Mouse (Mus musculus): ENCODE measurements around the gene Flt1. TPM values are rescaled to one million over a fixed set of nuclear protein-coding genes. Genes with fewer than 3 reads are reported as not detected.

Flt1 gene
- polyA plus RNA-seq, 1 experiment from 2014 or later = 3.9 TPM

- Histone ChIP-seq H3K36me3 (ENCODE audit: control insufficient read depth, insufficient read depth, low read length) (no peaks in the 10 kb centered on the region), H3K9me3 (ENCODE audit: control insufficient read depth, low read length) (no peaks in the 10 kb centered on the region), H3K27ac (replicated peaks) (peak overlapping the region; percentile 56; the same call in 1 of the 2 replicates), H3K4me1 (replicated peaks; ENCODE audit: control insufficient read depth, insufficient read depth) (no peaks in the 10 kb centered on the region), H3K27me3 (ENCODE audit: control insufficient read depth, insufficient read depth, low read length) (no peaks in the 10 kb centered on the region), H3K4me2 (replicated peaks; ENCODE audit: low read depth) (no peak overlapping the region), H3K4me3 (ENCODE audit: low read depth, low read length) (no peak overlapping the region), H3K9ac (ENCODE audit: low read length) (no peak overlapping the region)
- WGBS = 46% methylated on average over 12 of the region's 12 CpGs
- DNase-seq (ENCODE audit: low spot score) (peak; percentile 64), ATAC-seq (ENCODE audit: low FRiP score, low TSS enrichment) (peak; percentile 88)
- TF ChIP-seq EP300 (optimal IDR thresholded peaks at IDR 0.05) = no peak
- no peak for TF ChIP-seq CTCF (IDR thresholded peaks at IDR 0.05; ENCODE audit: low read depth)
These were observed 136.0 kb downstream of the Flt1 start for GRCm38 (mm10) chr5:147589814-147590213.

GRCm38 (mm10) chr5:147585070-147585469, 140.7 kb downstream of the Flt1 start:
- no peak overlapping the region for H3K4me3 ChIP-seq (ENCODE audit: low read depth, low read length)
- H3K36me3 ChIP-seq (ENCODE audit: control insufficient read depth, insufficient read depth, low read length) = no peaks in the 10 kb centered on the region
- no peak overlapping the region for H3K9ac ChIP-seq (ENCODE audit: low read length)
- H3K9me3 ChIP-seq (ENCODE audit: control insufficient read depth, low read length) = no peaks in the 10 kb centered on the region
- no peak for DNase-seq (ENCODE audit: low spot score)
- no peak for ATAC-seq (ENCODE audit: low FRiP score, low TSS enrichment)
- no peak for TF ChIP-seq CTCF (IDR thresholded peaks at IDR 0.05; ENCODE audit: low read depth)
- no peak for TF ChIP-seq EP300 (optimal IDR thresholded peaks at IDR 0.05)
- WGBS = 73% methylated on average over 1 of the region's 1 CpGs
- H3K27ac ChIP-seq (replicated peaks) = no peak overlapping the region
- H3K27me3 ChIP-seq (ENCODE audit: control insufficient read depth, insufficient read depth, low read length) = no peaks in the 10 kb centered on the region
- no peaks in the 10 kb centered on the region for H3K4me1 ChIP-seq (replicated peaks; ENCODE audit: control insufficient read depth, insufficient read depth)
- no peak overlapping the region for H3K4me2 ChIP-seq (replicated peaks; ENCODE audit: low read depth)

- Histone ChIP-seq H3K27me3 (ENCODE audit: control insufficient read depth, insufficient read depth, low read length) (no peaks in the 10 kb centered on the region), H3K36me3 (ENCODE audit: control insufficient read depth, insufficient read depth, low read length) (no peaks in the 10 kb centered on the region), H3K27ac (replicated peaks) (no peak overlapping the region), H3K4me2 (replicated peaks; ENCODE audit: low read depth) (no peak overlapping the region), H3K4me1 (replicated peaks; ENCODE audit: control insufficient read depth, insufficient read depth) (no peaks in the 10 kb centered on the region), H3K9ac (ENCODE audit: low read length) (no peak overlapping the region), H3K4me3 (ENCODE audit: low read depth, low read length) (no peak overlapping the region), H3K9me3 (ENCODE audit: control insufficient read depth, low read length) (no peaks in the 10 kb centered on the region)
- ATAC-seq (ENCODE audit: low FRiP score, low TSS enrichment) (no peak), DNase-seq (ENCODE audit: low spot score) (no peak)
- WGBS = 67% methylated on average over 9 of the region's 9 CpGs
- no peak for TF ChIP-seq CTCF (IDR thresholded peaks at IDR 0.05; ENCODE audit: low read depth)
- TF ChIP-seq EP300 (optimal IDR thresholded peaks at IDR 0.05) = no peak
These were observed 141.2 kb downstream of the Flt1 start for GRCm38 (mm10) chr5:147584648-147585047.

GRCm38 (mm10) chr5:147583702-147584298, 142.0 kb downstream of the Flt1 start:
- no peaks in the 10 kb centered on the region for H3K36me3 ChIP-seq (ENCODE audit: control insufficient read depth, insufficient read depth, low read length)
- H3K9ac ChIP-seq (ENCODE audit: low read length) = no peak overlapping the region
- DNase-seq (ENCODE audit: low spot score) (peak; percentile 78), ATAC-seq (ENCODE audit: low FRiP score, low TSS enrichment) (no peak)
- H3K27ac ChIP-seq (replicated peaks) = no peak overlapping the region
- WGBS = 31% methylated on average over 14 of the region's 14 CpGs
- H3K27me3 ChIP-seq (ENCODE audit: control insufficient read depth, insufficient read depth, low read length) = no peaks in the 10 kb centered on the region
- no peaks in the 10 kb centered on the region for H3K4me1 ChIP-seq (replicated peaks; ENCODE audit: control insufficient read depth, insufficient read depth)
- H3K4me3 ChIP-seq (ENCODE audit: low read depth, low read length) = 0 out of 2 replicates have a peak overlapping the region, but pooled peaks have one; percentile 1
- TF ChIP-seq CTCF (IDR thresholded peaks at IDR 0.05; ENCODE audit: low read depth) (peak; percentile 95), EP300 (optimal IDR thresholded peaks at IDR 0.05) (no peak)
- 0 out of 2 replicates have a peak overlapping the region, but pooled peaks have one; percentile 25 for H3K4me2 ChIP-seq (replicated peaks; ENCODE audit: low read depth)
- H3K9me3 ChIP-seq (ENCODE audit: control insufficient read depth, low read length) = no peaks in the 10 kb centered on the region

- ATAC-seq (ENCODE audit: low FRiP score, low TSS enrichment) = no peak
- DNase-seq (ENCODE audit: low spot score) = no peak
- 80% methylated on average over 13 of the region's 13 CpGs for WGBS
- Histone ChIP-seq H3K4me1 (replicated peaks; ENCODE audit: control insufficient read depth, insufficient read depth) (no peaks in the 10 kb centered on the region), H3K27me3 (ENCODE audit: control insufficient read depth, insufficient read depth, low read length) (no peaks in the 10 kb centered on the region), H3K4me2 (replicated peaks; ENCODE audit: low read depth) (no peak overlapping the region), H3K9ac (ENCODE audit: low read length) (no peak overlapping the region), H3K9me3 (ENCODE audit: control insufficient read depth, low read length) (no peaks in the 10 kb centered on the region), H3K36me3 (ENCODE audit: control insufficient read depth, insufficient read depth, low read length) (no peaks in the 10 kb centered on the region), H3K4me3 (ENCODE audit: low read depth, low read length) (no peak overlapping the region), H3K27ac (replicated peaks) (no peak overlapping the region)
- TF ChIP-seq CTCF (IDR thresholded peaks at IDR 0.05; ENCODE audit: low read depth) (no peak), EP300 (optimal IDR thresholded peaks at IDR 0.05) (no peak)
These were observed 145.6 kb downstream of the Flt1 start for GRCm38 (mm10) chr5:147580181-147580580.

- Histone ChIP-seq H3K27me3 (ENCODE audit: control insufficient read depth, insufficient read depth, low read length) (no peaks in the 10 kb centered on the region), H3K27ac (replicated peaks) (no peak overlapping the region), H3K4me2 (replicated peaks; ENCODE audit: low read depth) (no peak overlapping the region), H3K36me3 (ENCODE audit: control insufficient read depth, insufficient read depth, low read length) (no peaks in the 10 kb centered on the region), H3K9ac (ENCODE audit: low read length) (no peak overlapping the region), H3K4me3 (ENCODE audit: low read depth, low read length) (no peak overlapping the region), H3K4me1 (replicated peaks; ENCODE audit: control insufficient read depth, insufficient read depth) (no peaks in the 10 kb centered on the region), H3K9me3 (ENCODE audit: control insufficient read depth, low read length) (no peaks in the 10 kb centered on the region)
- ATAC-seq (ENCODE audit: low FRiP score, low TSS enrichment) = no peak
- DNase-seq (ENCODE audit: low spot score) = no peak
- no peak for TF ChIP-seq EP300 (optimal IDR thresholded peaks at IDR 0.05)
- no peak for TF ChIP-seq CTCF (IDR thresholded peaks at IDR 0.05; ENCODE audit: low read depth)
- 64% methylated on average over 8 of the region's 8 CpGs for WGBS
These were observed 146.1 kb downstream of the Flt1 start for GRCm38 (mm10) chr5:147579691-147580090.

Data from stomach, postnatal 0 days (tissue).